Mouse (Mus musculus) lung, postnatal 4 days (tissue): ENCODE measurements around the gene Opn1sw.

ENCODE experiments used
- DNase-seq, 2 experiments: peaks; one replicate each; pipeline ENCODE4 v3.0.0; 2021

Opn1sw gene

GRCm38 (mm10) chr6:29388052-29388518 lies at the start of gene Opn1sw:
Gene Opn1sw (minus strand): TSS chr6:29388468.
- DNase-seq: peak in 1 of 2 experiments; percentile 36

- DNase-seq: peak; percentile 62 to 72
Measured at GRCm38 (mm10) chr6:29436461-29436934, 48.2 kb upstream of the Opn1sw start.

GRCm38 (mm10) chr6:29435940-29436451 lies 47.7 kb upstream of the Opn1sw start:
- peak; percentile 16 to 38 for DNase-seq

GRCm38 (mm10) chr6:29434911-29435691 lies 46.8 kb upstream of the Opn1sw start:
- peak; percentile 50 to 57 for DNase-seq

GRCm38 (mm10) chr6:29433804-29434795 lies 45.8 kb upstream of the Opn1sw start:
- DNase-seq: peak in 1 of 2 experiments; percentile 24

GRCm38 (mm10) chr6:29433038-29433803 lies 45.0 kb upstream of the Opn1sw start, which contains the start of gene Flnc:
Gene Flnc (plus strand): TSS chr6:29433256.
- DNase-seq: peak; percentile 44 to 57

GRCm38 (mm10) chr6:29432676-29433037 lies 44.4 kb upstream of the Opn1sw start:
- no peak for DNase-seq

GRCm38 (mm10) chr6:29432156-29432555 lies 43.9 kb upstream of the Opn1sw start:
- no peak for DNase-seq

- DNase-seq: no peak
Measured at GRCm38 (mm10) chr6:29431473-29431872, 43.2 kb upstream of the Opn1sw start.

GRCm38 (mm10) chr6:29430681-29431420 lies 42.6 kb upstream of the Opn1sw start:
- no peak for DNase-seq

- DNase-seq: no peak
Measured at GRCm38 (mm10) chr6:29428171-29428570, 39.9 kb upstream of the Opn1sw start.

- DNase-seq: no peak
Measured at GRCm38 (mm10) chr6:29426331-29426730, 38.1 kb upstream of the Opn1sw start.

GRCm38 (mm10) chr6:29425118-29425517 lies 36.9 kb upstream of the Opn1sw start:
- no peak for DNase-seq

- DNase-seq: no peak
Measured at GRCm38 (mm10) chr6:29420596-29420995, 32.3 kb upstream of the Opn1sw start.

- DNase-seq: no peak
Measured at GRCm38 (mm10) chr6:29415446-29415845, 27.2 kb upstream of the Opn1sw start.

GRCm38 (mm10) chr6:29406412-29406811 lies 18.1 kb upstream of the Opn1sw start:
- no peak for DNase-seq

- DNase-seq: peak; percentile 16 to 32
Measured at GRCm38 (mm10) chr6:29402693-29403342, 14.6 kb upstream of the Opn1sw start.

- no peak for DNase-seq
Measured at GRCm38 (mm10) chr6:29399851-29400250, 11.6 kb upstream of the Opn1sw start.

- DNase-seq: no peak
Measured at GRCm38 (mm10) chr6:29397575-29397974, 9.3 kb upstream of the Opn1sw start.

GRCm38 (mm10) chr6:29396714-29397540 lies 8.7 kb upstream of the Opn1sw start:
- no peak for DNase-seq
